Mouse (Mus musculus) liver, embryonic 11.5 days (tissue): Measurements from ENCODE around the gene Aebp1. TPM values are rescaled to one million over a fixed set of nuclear protein-coding genes. Genes with fewer than 3 reads are reported as not detected.
A peak's percentile ranks its signal among the peaks of the same experiment; 100 is the strongest.

Source experiments
- ATAC-seq: fragments of 200-750 bp; cut with Nextera tagmentation; replicated peaks from 2 replicates; pipeline ENCODE4 v1.8.0; 2017; ENCODE audit warnings: moderate number of reproducible peaks, mild to moderate bottlenecking, moderate TSS enrichment, moderate library complexity; ENCODE audit not compliant: low FRiP score
- DNase-seq: peaks from one replicate; pipeline ENCODE4 v3.0.0-alpha.2; 2017; ENCODE audit warnings: low spot score
- H3K27ac ChIP-seq: fragments of 300-500 bp; sonication (generic); 2 replicates; pipeline ENCODE4 v1.5.1; 2014; ENCODE audit warnings: mild to moderate bottlenecking, low read depth, low read length, control low read depth
- H3K27me3 ChIP-seq: fragments of 300-500 bp; sonication (generic); replicated peaks from 2 replicates; pipeline ENCODE4 v1.6.1; 2014; ENCODE audit warnings: low read length, mixed read lengths; ENCODE audit not compliant: control insufficient read depth, insufficient read depth
- H3K36me3 ChIP-seq: fragments of 300-500 bp; sonication (generic); 2 replicates; pipeline ENCODE4 v1.6.1; 2014; ENCODE audit warnings: mild to moderate bottlenecking, low read length, moderate library complexity, mixed read lengths; ENCODE audit not compliant: control insufficient read depth, insufficient read depth
- H3K4me1 ChIP-seq: fragments of 300-500 bp; sonication (generic); replicated peaks from 2 replicates; pipeline ENCODE4 v1.6.1; 2014; ENCODE audit warnings: low read length, mixed read lengths; ENCODE audit not compliant: control insufficient read depth, insufficient read depth
- H3K4me2 ChIP-seq: fragments of 300-500 bp; sonication (generic); 2 replicates; pipeline ENCODE4 v1.6.1; 2014; ENCODE audit warnings: mild to moderate bottlenecking, control low read depth, moderate library complexity
- H3K4me3 ChIP-seq: fragments of 300-500 bp; sonication (generic); 2 replicates; pipeline ENCODE4 v1.5.1; 2014; ENCODE audit warnings: low read depth, low read length, control low read depth
- H3K9ac ChIP-seq: fragments of 300-500 bp; sonication (generic); 2 replicates; pipeline ENCODE4 v1.6.1; 2014; ENCODE audit warnings: low read depth, low read length, control low read depth
- H3K9me3 ChIP-seq: fragments of 300-500 bp; sonication (generic); 2 replicates; pipeline ENCODE4 v1.6.1; 2016; ENCODE audit warnings: low read length, inconsistent platforms, mixed read lengths; ENCODE audit not compliant: control insufficient read depth
- WGBS: fragments of 180-500 bp; shearing (Covaris S2); extraction: QIAGEN DNeasy Blood & Tissue Kit; methylation state at CpG from one replicate; pipeline ENCODE4 v1.1.7; 2014; 5-methylcytosine and 5-hydroxymethylcytosine counted together
- polyA plus RNA-seq: library from polyadenylated mRNA; unstranded; fragments of >200 nt; fragmentation: Nextera tagmentation; extraction: Ambion mirVana; gene quantifications from 2 replicates; pipeline ENCODE4 v1.2.1, GENCODE M21; 2014

Aebp1 gene
- 11.3 TPM in 2 replicates for polyA plus RNA-seq

- Histone ChIP-seq H3K27me3 (peaks cover 33% of the 10 kb centered on the region), H3K4me1 (peaks cover 7% of the 10 kb centered on the region; the same call in 1 of the 2 replicates), H3K36me3 (no peaks in the 10 kb centered on the region), H3K4me2 (peak within 1 kb of the TSS; percentile 67), H3K9ac (peak within 1 kb of the TSS; percentile 55), H3K4me3 (peak within 1 kb of the TSS; percentile 48), H3K27ac (no peak within 1 kb of the TSS), H3K9me3 (peaks cover 3% of the 10 kb centered on the region; the same call in 1 of the 2 replicates)
- WGBS, result 2% methylated on average over 57 of the region's 59 CpGs
- ATAC-seq (peak; percentile 56), DNase-seq (peak; percentile 60)
These were observed at the start of gene Aebp1 for GRCm38 (mm10) chr11:5861678-5862393. Gene Aebp1 (plus strand): TSS chr11:5861947.

GRCm38 (mm10) chr11:5813381-5813780 is 48.4 kb upstream of the Aebp1 start:
- Histone ChIP-seq H3K4me2 (no peak overlapping the region), H3K9ac (no peak overlapping the region), H3K36me3 (no peaks in the 10 kb centered on the region), H3K4me1 (no peaks in the 10 kb centered on the region), H3K27me3 (no peaks in the 10 kb centered on the region), H3K27ac (no peak overlapping the region), H3K9me3 (no peaks in the 10 kb centered on the region), H3K4me3 (no peak overlapping the region)
- no peak for ATAC-seq
- no peak for DNase-seq
- WGBS, result 72% methylated on average over 10 of the region's 10 CpGs

- ATAC-seq, result no peak
- H3K9ac ChIP-seq, result no peak overlapping the region
- WGBS, result 51% methylated on average over 2 of the region's 2 CpGs
These were observed 42.5 kb upstream of the Aebp1 start for GRCm38 (mm10) chr11:5819223-5819622.

GRCm38 (mm10) chr11:5825432-5825831 is 36.3 kb upstream of the Aebp1 start:
- DNase-seq, result no peak
- Histone ChIP-seq H3K9ac (no peak overlapping the region), H3K36me3 (peaks cover 9% of the 10 kb centered on the region; the same call in 1 of the 2 replicates), H3K4me2 (no peak overlapping the region), H3K27me3 (no peaks in the 10 kb centered on the region), H3K27ac (no peak overlapping the region), H3K4me3 (no peak overlapping the region), H3K9me3 (no peaks in the 10 kb centered on the region), H3K4me1 (peaks cover 3% of the 10 kb centered on the region; the same call in 1 of the 2 replicates)
- ATAC-seq, result no peak

More at GRCm38 (mm10) chr11:5819223-5819622, 42.5 kb upstream of the Aebp1 start:
- Histone ChIP-seq H3K9me3 (no peaks in the 10 kb centered on the region), H3K4me1 (no peaks in the 10 kb centered on the region), H3K36me3 (no peaks in the 10 kb centered on the region), H3K4me3 (no peak overlapping the region), H3K27ac (no peak overlapping the region), H3K27me3 (no peaks in the 10 kb centered on the region), H3K4me2 (no peak overlapping the region)
- DNase-seq, result no peak

GRCm38 (mm10) chr11:5827931-5828330 is 33.8 kb upstream of the Aebp1 start:
- Histone ChIP-seq H3K9ac (no peak overlapping the region), H3K9me3 (no peaks in the 10 kb centered on the region), H3K4me2 (no peak overlapping the region), H3K27me3 (no peaks in the 10 kb centered on the region), H3K4me1 (peaks cover 3% of the 10 kb centered on the region; the same call in 1 of the 2 replicates), H3K27ac (no peak overlapping the region), H3K36me3 (peaks cover 9% of the 10 kb centered on the region; the same call in 1 of the 2 replicates), H3K4me3 (no peak overlapping the region)
- 84% methylated on average over 5 of the region's 5 CpGs for WGBS
- DNase-seq (no peak), ATAC-seq (no peak)

GRCm38 (mm10) chr11:5828509-5829191 is 33.1 kb upstream of the Aebp1 start:
- no peak overlapping the region for H3K4me2 ChIP-seq
- no peaks in the 10 kb centered on the region for H3K9me3 ChIP-seq
- H3K36me3 ChIP-seq, result peaks cover 9% of the 10 kb centered on the region; the same call in 1 of the 2 replicates
- no peaks in the 10 kb centered on the region for H3K27me3 ChIP-seq
- no peak for DNase-seq
- H3K4me3 ChIP-seq, result no peak overlapping the region
- H3K9ac ChIP-seq, result no peak overlapping the region
- H3K27ac ChIP-seq, result no peak overlapping the region
- WGBS, result 84% methylated on average over 11 of the region's 11 CpGs
- ATAC-seq, result no peak
- H3K4me1 ChIP-seq, result peaks cover 3% of the 10 kb centered on the region; the same call in 1 of the 2 replicates

GRCm38 (mm10) chr11:5829327-5829726 is 32.4 kb upstream of the Aebp1 start:
- ATAC-seq (no peak), DNase-seq (no peak)
- H3K36me3 ChIP-seq, result peaks cover 9% of the 10 kb centered on the region; the same call in 1 of the 2 replicates
- H3K4me2 ChIP-seq, result no peak overlapping the region
- H3K27me3 ChIP-seq, result no peaks in the 10 kb centered on the region
- H3K27ac ChIP-seq, result no peak overlapping the region
- H3K9ac ChIP-seq, result no peak overlapping the region
- WGBS, result 85% methylated on average over 12 of the region's 12 CpGs
- H3K4me1 ChIP-seq, result peaks cover 3% of the 10 kb centered on the region; the same call in 1 of the 2 replicates
- H3K4me3 ChIP-seq, result no peak overlapping the region
- H3K9me3 ChIP-seq, result no peaks in the 10 kb centered on the region

- ATAC-seq (no peak), DNase-seq (no peak)
- 88% methylated on average over 9 of the region's 9 CpGs for WGBS
- Histone ChIP-seq H3K4me3 (no peak overlapping the region), H3K36me3 (peaks cover 8% of the 10 kb centered on the region; the same call in 1 of the 2 replicates), H3K4me2 (no peak overlapping the region), H3K9ac (no peak overlapping the region), H3K9me3 (no peaks in the 10 kb centered on the region), H3K4me1 (peaks cover 10% of the 10 kb centered on the region), H3K27ac (no peak overlapping the region), H3K27me3 (no peaks in the 10 kb centered on the region)
These were observed 27.2 kb upstream of the Aebp1 start for GRCm38 (mm10) chr11:5834506-5834905.
